Mouse (Mus musculus): ENCODE measurements at regions not wholly inside any gene's neighbourhood (a gene's known extent, or its start where the extent isn't known, plus 50 kb on each side); places are given as distances from the start of the nearest gene placed in this dataset.
A peak's percentile ranks its signal among the peaks of the same experiment; 100 is the strongest.

DNA sequence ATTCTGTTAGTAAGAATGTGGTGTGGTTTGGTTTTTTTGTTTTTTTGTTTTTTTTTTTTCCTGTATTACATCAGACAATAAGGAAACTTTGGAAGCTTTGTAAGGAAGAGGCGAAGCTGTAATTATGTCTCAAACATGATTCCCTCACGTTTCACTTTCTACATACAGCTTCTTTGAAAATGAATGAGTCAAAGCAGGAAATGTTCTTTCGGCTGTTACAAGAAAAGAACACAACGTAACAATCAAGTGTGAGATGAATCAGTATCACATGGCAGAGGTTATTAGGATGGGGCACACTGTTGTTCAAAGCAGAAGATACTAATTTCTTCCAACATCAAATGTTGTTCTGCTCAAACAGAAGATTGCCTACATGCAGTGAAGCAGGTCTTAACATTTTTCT, 282.7 kb upstream of the Paip1 start:
- H3K27ac ChIP-seq, result no peak overlapping the region
- no peaks in the 10 kb centered on the region for H3K36me3 ChIP-seq

GRCm38 (mm10) chr13:119147701-119148100, 280.7 kb upstream of the Paip1 start:
- Histone ChIP-seq H3K27me3 (no peaks in the 10 kb centered on the region), H3K4me3 (no peak overlapping the region), H3K36me3 (no peaks in the 10 kb centered on the region), H3K27ac (no peak overlapping the region), H3K9me3 (no peaks in the 10 kb centered on the region), H3K4me1 (no peaks in the 10 kb centered on the region), H3K9ac (no peak overlapping the region), H3K4me2 (no peak overlapping the region)
- no peak for ATAC-seq (ENCODE audit: borderline replicate concordance, extremely low read depth, low FRiP score, low TSS enrichment)
- 84% methylated on average over 3 of the region's 3 CpGs for WGBS

More for the DNA sequence above, 282.7 kb upstream of the Paip1 start:
- H3K4me3 ChIP-seq, result no peak overlapping the region
- no peak overlapping the region for H3K9ac ChIP-seq
- ATAC-seq (ENCODE audit: borderline replicate concordance, extremely low read depth, low FRiP score, low TSS enrichment), result no peak
- no peaks in the 10 kb centered on the region for H3K9me3 ChIP-seq
- H3K4me2 ChIP-seq, result no peak overlapping the region
- no peaks in the 10 kb centered on the region for H3K27me3 ChIP-seq
- H3K4me1 ChIP-seq, result no peaks in the 10 kb centered on the region
- 53% methylated on average over 4 of the region's 4 CpGs for WGBS

- ATAC-seq (ENCODE audit: borderline replicate concordance, extremely low read depth, low FRiP score, low TSS enrichment), result no peak
- WGBS, result 78% methylated on average over 4 of the region's 4 CpGs
Measured at GRCm38 (mm10) chr13:119149141-119149540, 279.3 kb upstream of the Paip1 start.

GRCm38 (mm10) chr13:119150847-119151548, 277.4 kb upstream of the Paip1 start:
- Histone ChIP-seq H3K9me3 (no peaks in the 10 kb centered on the region), H3K36me3 (no peaks in the 10 kb centered on the region), H3K9ac (no peak overlapping the region), H3K27me3 (no peaks in the 10 kb centered on the region), H3K4me3 (no peak overlapping the region), H3K4me2 (peak overlapping the region; percentile 22; the same call in 1 of the 2 replicates), H3K4me1 (no peaks in the 10 kb centered on the region), H3K27ac (no peak overlapping the region)
- ATAC-seq (ENCODE audit: borderline replicate concordance, extremely low read depth, low FRiP score, low TSS enrichment), result no peak
- WGBS, result 32% methylated on average over 4 of the region's 4 CpGs

More at GRCm38 (mm10) chr13:119149141-119149540, 279.3 kb upstream of the Paip1 start:
- no peak overlapping the region for H3K27ac ChIP-seq
- H3K4me2 ChIP-seq, result no peak overlapping the region
- no peak overlapping the region for H3K4me3 ChIP-seq
- H3K9ac ChIP-seq, result no peak overlapping the region
- no peaks in the 10 kb centered on the region for H3K9me3 ChIP-seq
- no peaks in the 10 kb centered on the region for H3K36me3 ChIP-seq
- H3K27me3 ChIP-seq, result no peaks in the 10 kb centered on the region
- no peaks in the 10 kb centered on the region for H3K4me1 ChIP-seq

DNA sequence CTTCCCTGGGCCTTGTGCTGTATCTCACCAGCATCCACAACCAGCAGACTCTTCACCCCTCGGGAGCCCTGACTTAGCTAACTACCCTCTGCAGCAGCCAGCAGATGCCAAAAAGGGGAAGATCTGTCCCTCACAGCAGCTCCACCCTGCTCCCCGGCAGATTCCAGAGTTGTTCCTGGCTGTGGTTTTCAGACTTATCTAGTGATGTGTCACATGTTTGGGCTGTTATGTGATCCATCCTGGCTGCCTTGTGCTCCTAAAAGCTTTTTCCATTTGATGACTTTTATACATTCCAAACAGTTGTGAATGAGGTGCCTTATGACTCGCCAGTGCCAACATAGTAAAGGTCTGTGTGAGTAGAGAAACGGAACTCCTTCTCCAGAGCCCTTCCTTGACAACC, 250.6 kb upstream of the Paip1 start:
- no peaks in the 10 kb centered on the region for H3K36me3 ChIP-seq
- no peaks in the 10 kb centered on the region for H3K27me3 ChIP-seq
- 15% methylated on average over 4 of the region's 4 CpGs for WGBS
- ATAC-seq (ENCODE audit: borderline replicate concordance, extremely low read depth, low FRiP score, low TSS enrichment), result peak; percentile 96
- H3K4me1 ChIP-seq, result 0 out of 2 replicates have a peak, but pooled peaks cover 4% of the 10 kb centered on the region
- peak overlapping the region; percentile 57 for H3K27ac ChIP-seq
- no peaks in the 10 kb centered on the region for H3K9me3 ChIP-seq
- H3K4me2 ChIP-seq, result no peak overlapping the region
- H3K9ac ChIP-seq, result no peak overlapping the region
- no peak overlapping the region for H3K4me3 ChIP-seq

DNA sequence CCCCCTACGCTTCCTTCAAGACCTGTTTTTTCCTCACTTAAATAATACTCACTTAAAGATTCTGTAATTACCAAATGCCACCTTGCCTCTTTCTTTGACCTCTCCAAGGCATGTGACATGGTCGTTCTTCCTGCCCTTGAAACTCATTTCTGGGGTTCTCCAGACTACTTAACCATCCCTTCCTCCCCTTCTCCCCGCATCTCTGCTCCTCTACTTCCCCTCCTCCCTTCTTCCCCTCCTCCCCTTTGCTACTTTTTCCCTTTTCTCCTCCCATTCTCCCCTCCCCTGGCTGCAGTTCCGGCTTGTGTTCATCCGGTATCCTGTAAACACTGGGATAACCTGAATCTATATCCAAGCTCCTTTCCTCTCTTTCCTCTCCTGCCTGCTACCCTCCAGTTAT, 250.2 kb upstream of the Paip1 start:
- WGBS, result 28% methylated on average over 5 of the region's 5 CpGs
- no peaks in the 10 kb centered on the region for H3K36me3 ChIP-seq
- peak; percentile 47; the same call in 1 of the 2 replicates for ATAC-seq (ENCODE audit: borderline replicate concordance, extremely low read depth, low FRiP score, low TSS enrichment)

DNA sequence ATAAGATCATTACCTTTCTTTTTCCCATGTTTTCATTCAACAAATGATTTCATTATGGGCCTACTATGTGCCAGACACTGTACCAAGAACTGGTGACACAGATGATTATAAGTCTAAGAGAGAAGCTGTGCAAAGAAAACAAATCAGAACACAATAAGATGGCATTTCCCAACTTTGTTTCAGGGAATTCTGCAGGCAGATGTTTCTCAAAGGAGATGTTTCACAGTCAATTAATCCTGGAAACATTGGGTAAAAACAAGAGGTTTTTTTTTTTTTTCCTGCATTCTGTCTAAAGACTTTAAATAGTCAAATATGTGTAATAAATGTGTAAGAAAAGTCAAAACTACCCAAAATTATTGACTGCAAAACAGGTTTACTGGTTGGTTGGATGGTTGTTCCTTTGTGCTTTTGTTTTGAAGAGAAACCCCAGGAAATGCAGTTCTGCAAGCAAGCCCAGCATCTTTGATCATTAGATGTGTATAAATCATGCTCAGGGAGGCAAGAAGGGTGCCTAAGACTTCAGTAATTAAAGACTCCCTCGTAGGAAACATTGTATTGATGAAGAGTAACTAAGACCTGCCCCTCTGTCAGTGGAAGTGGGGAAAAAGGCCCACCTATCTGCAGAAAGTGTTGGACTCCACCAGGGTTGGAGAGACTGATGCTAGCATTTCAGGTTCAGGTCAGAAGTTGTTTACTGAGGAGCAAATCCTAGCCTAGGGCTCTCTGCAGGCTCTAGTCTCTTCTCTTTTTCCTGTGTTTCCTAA, 249.1 kb upstream of the Paip1 start:
- Histone ChIP-seq H3K27ac (0 out of 2 replicates have a peak overlapping the region, but pooled peaks have one; percentile 57), H3K27me3 (no peaks in the 10 kb centered on the region)
- ATAC-seq (ENCODE audit: borderline replicate concordance, extremely low read depth, low FRiP score, low TSS enrichment), result no peak

More for the DNA sequence above, 250.2 kb upstream of the Paip1 start:
- H3K27me3 ChIP-seq, result no peaks in the 10 kb centered on the region
- H3K4me3 ChIP-seq, result no peak overlapping the region
- no peak overlapping the region for H3K9ac ChIP-seq
- H3K4me2 ChIP-seq, result no peak overlapping the region
- H3K27ac ChIP-seq, result peak overlapping the region; percentile 57
- H3K4me1 ChIP-seq, result 0 out of 2 replicates have a peak, but pooled peaks cover 4% of the 10 kb centered on the region
- no peaks in the 10 kb centered on the region for H3K9me3 ChIP-seq

DNA sequence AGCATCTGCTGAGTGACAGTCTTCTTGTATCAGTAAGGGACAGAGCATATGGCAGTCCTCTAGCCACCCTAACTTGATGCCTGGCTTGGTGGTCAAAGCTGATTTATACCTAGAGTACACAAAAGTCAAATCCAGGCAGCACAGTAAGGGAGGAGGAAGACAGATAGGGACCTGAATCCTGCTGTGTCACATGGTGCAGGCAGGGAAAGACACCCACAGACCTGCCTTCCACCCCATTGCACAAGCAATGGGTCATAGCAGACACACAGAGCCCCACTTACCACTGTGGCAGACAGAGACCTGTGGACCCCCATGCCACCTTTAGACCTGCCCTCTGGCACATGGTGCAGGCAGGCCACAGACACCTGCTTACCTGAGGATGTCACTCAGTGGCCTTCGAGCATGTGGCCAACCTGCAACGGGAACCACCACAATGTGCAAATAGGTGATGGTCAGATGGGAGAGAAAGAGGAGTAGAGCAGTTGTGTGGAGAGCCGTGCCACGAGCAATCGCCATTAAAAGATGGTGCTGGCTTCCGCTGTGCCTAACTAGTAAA, 244.0 kb upstream of the Paip1 start:
- Histone ChIP-seq H3K4me3 (no peak overlapping the region), H3K27ac (no peak overlapping the region), H3K27me3 (no peaks in the 10 kb centered on the region), H3K4me2 (no peak overlapping the region), H3K9me3 (no peaks in the 10 kb centered on the region), H3K9ac (no peak overlapping the region), H3K4me1 (no peaks in the 10 kb centered on the region), H3K36me3 (no peaks in the 10 kb centered on the region)
- WGBS, result 91% methylated on average over 6 of the region's 6 CpGs
- peak; percentile 19; the same call in 1 of the 2 replicates for ATAC-seq (ENCODE audit: borderline replicate concordance, extremely low read depth, low FRiP score, low TSS enrichment)

More for the DNA sequence above, 249.1 kb upstream of the Paip1 start:
- Histone ChIP-seq H3K4me2 (no peak overlapping the region), H3K9me3 (no peaks in the 10 kb centered on the region), H3K36me3 (no peaks in the 10 kb centered on the region), H3K4me3 (no peak overlapping the region), H3K4me1 (0 out of 2 replicates have a peak, but pooled peaks cover 4% of the 10 kb centered on the region), H3K9ac (no peak overlapping the region)
- WGBS, result 34% methylated on average over 1 of the region's 1 CpGs

DNA sequence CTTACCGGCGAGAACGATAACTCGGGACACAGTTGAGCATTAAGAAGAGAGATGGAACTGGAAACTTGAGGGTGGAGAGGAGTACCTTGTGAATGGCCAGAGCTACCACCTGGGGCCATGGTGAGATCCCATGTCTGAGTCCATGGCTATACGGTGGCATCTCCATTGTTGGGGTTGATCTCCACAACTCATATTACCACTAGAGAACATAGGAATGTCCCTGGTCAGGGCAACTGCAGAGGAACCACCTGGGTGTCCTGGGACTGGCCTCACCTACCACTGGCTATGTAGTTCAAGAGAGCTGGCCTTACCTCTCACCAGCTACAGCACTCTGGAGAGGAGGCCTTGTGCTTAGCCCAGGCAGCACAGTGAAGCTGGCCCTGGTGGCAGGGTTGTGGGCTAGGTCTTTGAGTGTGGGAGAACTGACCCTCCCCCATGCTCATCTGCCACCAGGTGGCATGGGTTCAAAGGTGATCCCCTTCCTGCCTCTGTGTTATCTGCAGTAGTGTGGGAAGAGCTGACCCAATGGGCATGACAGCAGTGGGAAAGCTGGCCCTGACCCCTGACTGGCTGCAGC, 242.7 kb upstream of the Paip1 start:
- no peaks in the 10 kb centered on the region for H3K4me1 ChIP-seq
- H3K4me2 ChIP-seq, result no peak overlapping the region
- no peaks in the 10 kb centered on the region for H3K9me3 ChIP-seq
- ATAC-seq (ENCODE audit: borderline replicate concordance, extremely low read depth, low FRiP score, low TSS enrichment), result no peak; the same call in 1 of the 2 replicates
- no peaks in the 10 kb centered on the region for H3K36me3 ChIP-seq
- WGBS, result 97% methylated on average over 5 of the region's 5 CpGs
- no peak overlapping the region for H3K9ac ChIP-seq
- H3K4me3 ChIP-seq, result no peak overlapping the region
- H3K27me3 ChIP-seq, result no peaks in the 10 kb centered on the region
- no peak overlapping the region for H3K27ac ChIP-seq

DNA sequence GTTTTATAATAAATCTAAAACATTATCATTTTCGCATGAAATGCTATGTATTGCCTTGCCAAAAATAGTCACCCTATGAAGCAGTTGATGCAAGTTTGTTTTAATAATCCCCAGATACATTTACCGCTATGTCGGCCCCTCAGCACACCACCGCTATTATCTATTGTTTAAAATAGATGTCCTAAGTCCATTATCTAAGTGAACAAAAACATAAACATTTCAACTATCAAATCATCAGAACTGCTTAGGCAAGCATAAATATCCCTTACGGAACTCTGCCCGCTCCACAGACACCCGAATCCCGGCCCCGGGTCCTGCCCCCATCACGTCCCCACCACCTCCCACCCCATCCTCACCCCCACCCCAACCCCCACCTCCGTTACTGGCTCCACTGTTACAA, 196.8 kb upstream of the Paip1 start:
- H3K9ac ChIP-seq, result no peak overlapping the region
- no peaks in the 10 kb centered on the region for H3K27me3 ChIP-seq
- ATAC-seq (ENCODE audit: borderline replicate concordance, extremely low read depth, low FRiP score, low TSS enrichment), result peak; percentile 80; the same call in 1 of the 2 replicates
- H3K36me3 ChIP-seq, result no peaks in the 10 kb centered on the region
- H3K4me1 ChIP-seq, result peaks cover 7% of the 10 kb centered on the region; the same call in 1 of the 2 replicates
- no peaks in the 10 kb centered on the region for H3K9me3 ChIP-seq
- WGBS, result 30% methylated on average over 11 of the region's 11 CpGs
- H3K4me2 ChIP-seq, result no peak overlapping the region
- no peak overlapping the region for H3K27ac ChIP-seq
- H3K4me3 ChIP-seq, result no peak overlapping the region

- Histone ChIP-seq H3K9me3 (no peaks in the 10 kb centered on the region), H3K9ac (no peak overlapping the region), H3K4me3 (no peak overlapping the region), H3K4me2 (no peak overlapping the region), H3K27me3 (no peaks in the 10 kb centered on the region), H3K36me3 (no peaks in the 10 kb centered on the region), H3K27ac (no peak overlapping the region), H3K4me1 (peaks cover 7% of the 10 kb centered on the region; the same call in 1 of the 2 replicates)
- 0 out of 2 replicates have a peak, but pooled peaks have one; percentile 42 for ATAC-seq (ENCODE audit: borderline replicate concordance, extremely low read depth, low FRiP score, low TSS enrichment)
- 23% methylated on average over 8 of the region's 8 CpGs for WGBS
Measured at GRCm38 (mm10) chr13:119232100-119233029, 196.0 kb upstream of the Paip1 start.
